ENCODE assay signal across 8 mouse cellular contexts in the genomic region with DNA sequence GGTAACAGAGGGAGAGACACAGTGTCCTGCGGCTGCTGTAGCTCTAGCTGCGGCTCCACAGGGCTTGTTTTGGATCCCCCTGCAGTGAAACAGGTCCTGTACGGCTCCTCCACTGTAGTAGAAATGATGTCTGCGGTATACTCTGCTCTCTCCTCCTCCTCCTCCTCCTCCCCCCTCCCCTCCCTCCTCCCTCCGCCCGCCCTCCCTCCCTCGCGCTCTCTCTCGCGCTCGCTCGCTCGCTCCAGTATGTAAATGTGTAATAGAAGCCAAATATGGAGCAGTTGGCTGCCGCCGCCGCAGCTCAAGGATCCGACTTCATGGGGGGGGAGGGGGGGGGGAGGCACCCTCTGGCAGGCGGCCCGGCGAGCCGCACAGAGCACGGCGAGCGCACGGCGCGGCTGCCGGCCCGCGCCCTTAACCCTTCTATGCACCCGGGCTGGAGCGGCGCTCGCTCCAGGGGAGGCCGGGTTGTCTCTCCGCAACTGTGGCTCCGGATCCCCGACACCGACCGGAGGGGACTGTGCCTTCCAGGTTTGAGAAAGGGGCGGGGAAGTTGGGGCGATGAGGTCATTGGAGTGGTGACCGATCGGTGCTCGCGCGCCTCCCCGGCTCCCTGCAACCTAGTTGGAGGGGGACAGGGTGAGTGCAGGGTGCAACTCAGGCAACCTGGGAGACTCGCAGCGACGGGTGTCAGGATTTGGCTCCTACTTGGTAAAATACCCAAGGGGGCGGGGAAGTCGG. TPM values are rescaled to one million over a fixed set of nuclear protein-coding genes. Genes with fewer than 3 reads are reported as not detected.
DNase-seq lines count a peak whose midpoint lies in the region; ATAC-seq and TF ChIP-seq lines count a peak whose summit lies in the region.

Gene Atxn1 (minus strand): TSS at position 156 of the 741 bp plus-strand sequence.

- H3K27ac ChIP-seq in heart, embryonic 12.5 days (ENCODE audit: poor library complexity, severe bottlenecking) = peak within 1 kb of the TSS; percentile 96
- peak within 1 kb of the TSS; percentile 97 for H3K27ac ChIP-seq in kidney, postnatal 0 days
- H3K27ac ChIP-seq in liver, embryonic 16.5 days (ENCODE audit: low read length) = peak within 1 kb of the TSS; percentile 87
- H3K27ac ChIP-seq in neural tube, embryonic 13.5 days (replicated peaks) = peak within 1 kb of the TSS; percentile 98

- TF ChIP-seq CTCF in brain, embryonic 14.5 days (IDR thresholded peaks at IDR 0.05; ENCODE audit: borderline replicate concordance, extremely low read depth, insufficient read depth, insufficient read length) = no peak
- no peak for TF ChIP-seq CTCF in kidney, postnatal 0 days (IDR thresholded peaks at IDR 0.05; ENCODE audit: low read depth)

- peak; percentile 79 for ATAC-seq in heart, embryonic 12.5 days (ENCODE audit: insufficient number of reproducible peaks, low FRiP score)
- peak; percentile 77 for ATAC-seq in kidney, postnatal 0 days (replicated peaks; ENCODE audit: low FRiP score, low read depth)
- peak; percentile 76 for ATAC-seq in liver, embryonic 16.5 days (ENCODE audit: low read depth)
- peak; percentile 79 for ATAC-seq in neural tube, embryonic 13.5 days (ENCODE audit: low read depth)

- TF ChIP-seq POLR2A in brain, embryonic 14.5 days (IDR thresholded peaks at IDR 0.05; ENCODE audit: borderline replicate concordance, extremely low read depth, insufficient read depth, insufficient read length, poor library complexity, severe bottlenecking) = 0 out of 2 replicates have a peak, but pooled peaks have one; percentile 18

- H3K4me3 ChIP-seq in erythroblast, embryonic 14.5 days (replicated peaks) = peak within 1 kb of the TSS; percentile 73
- peak within 1 kb of the TSS; percentile 92 for H3K4me3 ChIP-seq in heart, embryonic 12.5 days
- peak within 1 kb of the TSS; percentile 68 for H3K4me3 ChIP-seq in kidney, postnatal 0 days (replicated peaks; ENCODE audit: low read depth, low read length)
- peak within 1 kb of the TSS; percentile 79 for H3K4me3 ChIP-seq in liver, embryonic 16.5 days (ENCODE audit: low read depth, low read length)
- H3K4me3 ChIP-seq in neural tube, embryonic 13.5 days = peak within 1 kb of the TSS; percentile 89

- DNase-seq in CD4-positive, CD25-positive, alpha-beta regulatory T cell, adult 2 months (ENCODE audit: low read depth, low spot score) = peak; percentile 87
- peak; percentile 96 for DNase-seq in brain, embryonic 14.5 days (ENCODE audit: low read depth)
- DNase-seq in kidney, postnatal 0 days (ENCODE audit: low spot score) = peak; percentile 89
- DNase-seq in telencephalon, adult 2 months (ENCODE audit: low read depth, low spot score) = peak; percentile 80

- H3K4me2 ChIP-seq in heart, embryonic 12.5 days = peak within 1 kb of the TSS; percentile 84
- H3K4me2 ChIP-seq in kidney, postnatal 0 days (ENCODE audit: low read length) = peak within 1 kb of the TSS; percentile 72
- H3K4me2 ChIP-seq in liver, embryonic 16.5 days (ENCODE audit: low read depth, low read length) = peak within 1 kb of the TSS; percentile 83
- peak within 1 kb of the TSS; percentile 85 for H3K4me2 ChIP-seq in neural tube, embryonic 13.5 days

- H3K36me3 ChIP-seq in erythroblast, embryonic 14.5 days (ENCODE audit: control insufficient read depth) = no peaks in the 10 kb centered on the region
- no peaks in the 10 kb centered on the region for H3K36me3 ChIP-seq in heart, embryonic 12.5 days
- H3K36me3 ChIP-seq in kidney, postnatal 0 days (ENCODE audit: insufficient read depth, low read length) = no peaks in the 10 kb centered on the region
- H3K36me3 ChIP-seq in liver, embryonic 16.5 days (ENCODE audit: control insufficient read depth, insufficient read depth) = no peaks in the 10 kb centered on the region
- no peaks in the 10 kb centered on the region for H3K36me3 ChIP-seq in neural tube, embryonic 13.5 days

- H3K27me3 ChIP-seq in erythroblast, embryonic 14.5 days (ENCODE audit: control insufficient read depth) = peaks cover 44% of the 10 kb centered on the region
- H3K27me3 ChIP-seq in heart, embryonic 12.5 days (replicated peaks) = no peaks in the 10 kb centered on the region
- no peaks in the 10 kb centered on the region for H3K27me3 ChIP-seq in kidney, postnatal 0 days (ENCODE audit: insufficient read depth, low read length)
- no peaks in the 10 kb centered on the region for H3K27me3 ChIP-seq in liver, embryonic 16.5 days (ENCODE audit: control insufficient read depth, insufficient read depth, low read depth, low read length)
- peaks cover 8% of the 10 kb centered on the region for H3K27me3 ChIP-seq in neural tube, embryonic 13.5 days

- H3K9me3 ChIP-seq in erythroblast, embryonic 14.5 days (ENCODE audit: control insufficient read depth, low read length) = no peaks in the 10 kb centered on the region
- H3K9me3 ChIP-seq in heart, embryonic 12.5 days (replicated peaks) = no peaks in the 10 kb centered on the region
- no peaks in the 10 kb centered on the region for H3K9me3 ChIP-seq in kidney, postnatal 0 days (replicated peaks; ENCODE audit: low read length)
- H3K9me3 ChIP-seq in liver, embryonic 16.5 days (replicated peaks; ENCODE audit: control insufficient read depth, low read length) = no peaks in the 10 kb centered on the region
- no peaks in the 10 kb centered on the region for H3K9me3 ChIP-seq in neural tube, embryonic 13.5 days

- under 1% methylated on average over 45 of the region's 53 CpGs for WGBS in heart, embryonic 12.5 days
- WGBS in kidney, postnatal 0 days = under 1% methylated on average over 44 of the region's 53 CpGs
- under 1% methylated on average over 53 of the region's 53 CpGs for WGBS in liver, embryonic 16.5 days (ENCODE audit: insufficient replicate concordance)
- under 1% methylated on average over 35 of the region's 53 CpGs for WGBS in neural tube, embryonic 13.5 days

- H3K9ac ChIP-seq in heart, embryonic 12.5 days = peak within 1 kb of the TSS; percentile 97
- peak within 1 kb of the TSS; percentile 85 for H3K9ac ChIP-seq in kidney, postnatal 0 days (ENCODE audit: low read depth, low read length)
- H3K9ac ChIP-seq in liver, embryonic 16.5 days (ENCODE audit: low read depth, low read length) = peak within 1 kb of the TSS; percentile 86
- H3K9ac ChIP-seq in neural tube, embryonic 13.5 days = peak within 1 kb of the TSS; percentile 98

- peaks cover 29% of the 10 kb centered on the region for H3K4me1 ChIP-seq in erythroblast, embryonic 14.5 days (ENCODE audit: control insufficient read depth)
- H3K4me1 ChIP-seq in heart, embryonic 12.5 days (replicated peaks) = peaks cover 33% of the 10 kb centered on the region
- H3K4me1 ChIP-seq in kidney, postnatal 0 days (replicated peaks; ENCODE audit: insufficient read depth, low read length) = peaks cover 15% of the 10 kb centered on the region
- peaks cover 16% of the 10 kb centered on the region for H3K4me1 ChIP-seq in liver, embryonic 16.5 days (ENCODE audit: control insufficient read depth, low read depth, low read length)
- H3K4me1 ChIP-seq in neural tube, embryonic 13.5 days (replicated peaks) = peaks cover 45% of the 10 kb centered on the region

RNA-seq across cellular contexts. Expression of gene Atxn1, which starts in this region (rescaled TPM):
- polyA plus RNA-seq in brain, embryonic 14.5 days (2012; rRNA removed) = 9.2 and 11.0 TPM in 2 replicates
- 0.01 and 0.02 TPM in 2 replicates for polyA plus RNA-seq in erythroblast, embryonic 14.5 days (2012)
- 7.1 and 7.7 TPM in 2 replicates for polyA plus RNA-seq in heart, embryonic 12.5 days (2016; fragmentation: Nextera tagmentation; extraction: Ambion mirVana)
- polyA plus RNA-seq in kidney, postnatal 0 days (2015; fragmentation: Nextera tagmentation; extraction: Ambion mirVana) = 6.8 and 9.4 TPM in 2 replicates
- polyA plus RNA-seq in liver, embryonic 16.5 days (2015; fragmentation: Nextera tagmentation; extraction: Ambion mirVana) = 2.8 and 3.2 TPM in 2 replicates
- polyA plus RNA-seq in neural tube, embryonic 13.5 days (2015; fragmentation: Nextera tagmentation; extraction: Ambion mirVana) = 6.9 and 8.2 TPM in 2 replicates

Comparison
In these comparisons a context has a peak if more than half of its experiments do, and no peak if none do; other contexts are left out.
1. Peak in every context shown above with its lines: DNase-seq, ATAC-seq, H3K4me3 ChIP-seq and H3K27ac ChIP-seq.